Mouse (Mus musculus) lung, adult 2 months (tissue): ENCODE results near the gene Borcs8. TPM values are rescaled to one million over a fixed set of nuclear protein-coding genes. Genes with fewer than 3 reads are reported as not detected.

Source experiments
- DNase-seq: peaks from one replicate; pipeline ENCODE4 v3.0.0; 2022
- H3K4me1 ChIP-seq: fragments of 200-500 bp; 2 replicates; pipeline ENCODE4 v1.6.1; 2011; ENCODE audit warnings: low read length; ENCODE audit not compliant: control insufficient read depth, insufficient read depth
- H3K4me3 ChIP-seq: fragments of 200-500 bp; replicated peaks from 2 replicates; pipeline ENCODE3; 2011; ENCODE audit warnings: low read depth, mild to moderate bottlenecking, control low read depth, low read length; ENCODE audit errors: extremely low read depth
- CTCF ChIP-seq: fragments of 200-500 bp; IDR thresholded peaks from 2 replicates; pipeline ENCODE4 v1.5.1; 2011; ENCODE audit warnings: mild to moderate bottlenecking, low read length, control low read depth; ENCODE audit not compliant: insufficient read depth
- POLR2A ChIP-seq: fragments of 200-500 bp; IDR thresholded peaks from 2 replicates; pipeline ENCODE4 v1.6.1; 2011; ENCODE audit warnings: low read depth, mild to moderate bottlenecking, control low read depth, low read length, borderline replicate concordance; ENCODE audit errors: extremely low read depth
- WGBS: fragments of 180-500 bp; shearing (Covaris S2); methylation state at CpG from one replicate; pipeline ENCODE4 v1.1.7; 2018; 5-methylcytosine and 5-hydroxymethylcytosine counted together
- polyA plus RNA-seq: library from polyadenylated mRNA; depleted of rRNA; stranded (reverse); fragments of >200 nt; gene quantifications from 2 replicates; pipeline ENCODE4 v1.2.3, GENCODE M21; 2012

Gene Borcs8
- polyA plus RNA-seq, 1 experiment = 79.0 TPM

DNA sequence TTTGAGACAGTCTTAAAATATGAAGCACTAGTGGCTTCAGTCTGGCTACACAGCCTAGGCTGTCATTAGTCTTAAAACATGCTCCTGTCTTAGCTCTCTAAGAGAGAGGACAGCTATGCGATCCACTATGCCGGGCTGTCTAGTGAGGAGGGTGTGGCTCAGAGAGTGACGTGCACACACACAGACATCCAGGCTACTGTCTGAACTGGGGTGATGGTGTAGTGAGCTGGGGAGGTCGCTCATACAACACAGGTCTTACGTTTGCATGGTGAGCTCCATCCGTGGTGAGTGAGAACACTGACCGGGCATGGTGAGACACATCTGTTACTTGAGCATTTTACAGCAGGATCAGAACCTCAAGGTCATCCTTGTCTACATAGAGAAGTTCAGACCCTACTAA is 31.9 kb downstream of the Borcs8 start:
- TF ChIP-seq CTCF (no peak), POLR2A (no peak)
- DNase-seq = no peak
- no peak overlapping the region for H3K4me3 ChIP-seq
- whole genome bisulfite sequencing = 89% methylated on average over 7 of the region's 7 CpGs
- H3K4me1 ChIP-seq = peaks cover 3% of the 10 kb centered on the region; the same call in 1 of the 2 replicates

- peak; percentile 85 for DNase-seq
- TF ChIP-seq CTCF (no peak), POLR2A (peak; percentile 92; the same call in 1 of the 2 replicates)
- Histone ChIP-seq H3K4me1 (peaks cover 3% of the 10 kb centered on the region; the same call in 1 of the 2 replicates), H3K4me3 (peak within 1 kb of the TSS; percentile 95)
- 2% methylated on average over 27 of the region's 27 CpGs for WGBS
These were observed 32.9 kb downstream of the Borcs8 start, which contains the start of gene Tmem161a for GRCm38 (mm10) chr8:70172043-70172681. TSS of gene Tmem161a (plus strand) at chr8:70172356.

DNA sequence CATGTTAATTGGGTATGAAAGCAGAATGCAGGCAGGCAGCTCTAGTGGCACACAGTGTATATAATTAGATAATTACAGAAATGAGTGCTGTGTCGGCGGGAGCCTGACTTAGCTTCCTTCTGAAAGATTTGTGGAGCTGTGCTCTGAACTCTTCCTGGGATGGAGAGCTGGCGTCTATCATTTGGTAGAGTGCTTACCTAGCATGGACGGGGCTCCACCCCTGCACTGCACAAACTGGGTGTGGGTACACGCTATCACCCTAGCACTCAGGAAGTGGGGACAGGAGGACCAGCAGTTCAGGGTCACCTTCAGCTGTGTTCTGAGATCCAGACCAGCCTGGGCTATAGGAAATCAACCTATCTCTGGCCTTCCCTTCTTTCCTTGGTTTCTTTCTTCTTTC is 34.0 kb downstream of the Borcs8 start:
- WGBS = 73% methylated on average over 5 of the region's 5 CpGs
- peaks cover 3% of the 10 kb centered on the region; the same call in 1 of the 2 replicates for H3K4me1 ChIP-seq
- H3K4me3 ChIP-seq = no peak overlapping the region
- TF ChIP-seq CTCF = no peak
- TF ChIP-seq POLR2A = no peak
- no peak for DNase-seq

- Histone ChIP-seq H3K4me3 (no peak overlapping the region), H3K4me1 (peaks cover 3% of the 10 kb centered on the region; the same call in 1 of the 2 replicates)
- no peak for DNase-seq
- 70% methylated on average over 7 of the region's 7 CpGs for WGBS
- TF ChIP-seq POLR2A = no peak
- TF ChIP-seq CTCF = no peak
These were observed 34.8 kb downstream of the Borcs8 start for GRCm38 (mm10) chr8:70174079-70174478.

DNA sequence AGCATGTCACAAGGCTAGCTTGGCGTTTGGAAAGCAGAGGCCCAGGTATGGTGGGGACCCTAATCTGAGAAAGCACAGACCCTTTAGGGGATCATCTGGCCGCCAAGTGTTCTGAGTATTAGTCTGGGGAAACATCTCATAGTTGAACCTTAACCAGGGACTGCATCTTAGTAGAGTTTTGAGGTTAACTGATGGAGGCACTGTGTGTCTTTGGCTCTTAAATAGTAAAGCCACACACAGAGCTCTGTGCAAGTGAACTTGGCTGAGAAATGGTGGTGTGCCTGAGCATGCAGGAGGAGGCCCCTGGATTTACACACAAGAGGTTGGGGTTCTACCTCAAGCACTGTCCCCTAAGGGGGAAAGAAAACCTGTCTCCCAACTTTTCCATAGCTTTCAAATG is 38.9 kb downstream of the Borcs8 start:
- Histone ChIP-seq H3K4me3 (no peak overlapping the region), H3K4me1 (0 out of 2 replicates have a peak, but pooled peaks cover 3% of the 10 kb centered on the region)
- TF ChIP-seq CTCF (no peak), POLR2A (no peak)
- no peak for DNase-seq
- 97% methylated on average over 2 of the region's 2 CpGs for WGBS

- whole genome bisulfite sequencing = 95% methylated on average over 4 of the region's 4 CpGs
- TF ChIP-seq POLR2A (no peak), CTCF (peak; percentile 30; the same call in 1 of the 2 replicates)
- no peak for DNase-seq
- 0 out of 2 replicates have a peak, but pooled peaks cover 3% of the 10 kb centered on the region for H3K4me1 ChIP-seq
- H3K4me3 ChIP-seq = no peak overlapping the region
These were observed 39.8 kb downstream of the Borcs8 start for GRCm38 (mm10) chr8:70179082-70179481.

DNA sequence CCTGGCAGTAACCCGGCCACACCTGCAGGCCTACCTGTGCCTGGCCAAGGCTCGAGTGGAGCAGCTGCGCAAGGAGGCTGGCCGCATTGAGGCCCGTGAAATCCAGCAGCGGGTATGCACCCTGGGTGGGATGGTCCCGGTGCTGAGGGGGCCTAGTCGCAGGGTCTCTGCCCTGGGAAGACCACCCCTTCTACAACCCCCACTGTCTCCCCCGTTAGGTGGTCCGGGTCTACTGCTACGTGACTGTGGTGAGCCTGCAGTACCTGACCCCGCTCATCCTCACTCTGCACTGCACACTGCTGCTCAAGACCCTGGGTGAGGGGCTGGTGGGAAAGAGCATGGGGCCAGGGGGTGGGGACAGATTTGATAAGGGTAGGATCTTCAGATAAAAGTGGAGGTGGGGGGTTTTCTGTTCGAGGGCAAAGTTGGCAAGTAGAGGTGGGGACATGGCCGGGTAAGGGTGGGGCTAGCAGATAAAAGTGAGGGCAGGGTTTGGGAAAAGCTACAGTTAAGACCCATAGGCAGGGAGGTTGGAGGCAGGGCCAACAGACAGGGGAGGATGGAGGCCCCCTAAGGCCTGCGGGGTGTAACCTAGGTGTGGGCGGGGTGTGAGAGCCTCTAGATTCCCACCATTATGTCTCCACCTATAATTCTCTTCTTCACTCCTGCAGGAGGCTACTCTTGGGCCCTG is 42.1 kb downstream of the Borcs8 start:
- DNase-seq = no peak
- no peak for TF ChIP-seq POLR2A
- TF ChIP-seq CTCF = no peak

GRCm38 (mm10) chr8:70181903-70182252 is 42.6 kb downstream of the Borcs8 start:
- TF ChIP-seq POLR2A (no peak), CTCF (no peak)
- no peak for DNase-seq
- WGBS = 70% methylated on average over 2 of the region's 2 CpGs
- no peaks in the 10 kb centered on the region for H3K4me1 ChIP-seq
- H3K4me3 ChIP-seq = no peak overlapping the region

More for the DNA sequence above, 42.1 kb downstream of the Borcs8 start:
- WGBS = 80% methylated on average over 16 of the region's 16 CpGs
- H3K4me3 ChIP-seq = no peak overlapping the region
- H3K4me1 ChIP-seq = no peaks in the 10 kb centered on the region

GRCm38 (mm10) chr8:70183194-70183593 is 43.9 kb downstream of the Borcs8 start:
- Histone ChIP-seq H3K4me1 (no peaks in the 10 kb centered on the region), H3K4me3 (no peak overlapping the region)
- WGBS = 89% methylated on average over 4 of the region's 4 CpGs
- TF ChIP-seq POLR2A = no peak
- DNase-seq = no peak

DNA sequence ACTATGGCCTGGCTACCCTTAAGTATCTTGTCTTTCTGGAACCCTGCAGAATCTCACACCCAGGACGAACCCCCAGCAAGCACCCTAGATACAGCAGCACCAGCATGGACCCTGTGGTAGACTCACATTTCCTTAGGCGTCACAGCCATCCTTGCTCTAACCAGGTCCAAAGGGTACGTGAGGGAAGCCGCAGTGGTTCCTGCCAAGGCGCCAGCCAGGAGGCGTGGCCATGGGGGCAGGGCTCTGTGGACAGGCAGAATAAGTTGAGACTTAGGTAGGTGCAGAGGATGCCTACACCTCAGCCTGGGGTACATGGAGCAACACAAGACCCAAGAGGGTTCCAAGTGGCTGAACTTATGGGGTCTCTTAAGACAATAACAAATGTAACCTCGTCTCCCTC is 49.4 kb downstream of the Borcs8 start:
- DNase-seq = no peak

More for the DNA sequence above, 49.4 kb downstream of the Borcs8 start:
- H3K4me3 ChIP-seq = no peak overlapping the region
- 73% methylated on average over 7 of the region's 7 CpGs for WGBS
- no peaks in the 10 kb centered on the region for H3K4me1 ChIP-seq
- no peak for TF ChIP-seq POLR2A
- no peak for TF ChIP-seq CTCF
